Mouse (Mus musculus) intestine, embryonic 15.5 days (tissue): ENCODE results near the gene Ocln. TPM values are rescaled to one million over a fixed set of nuclear protein-coding genes. Genes with fewer than 3 reads are reported as not detected.

ENCODE experiments used
- ATAC-seq: fragments of 200-750 bp; cut with Nextera tagmentation; 2 replicates; pipeline ENCODE4 v1.8.0; 2017; ENCODE audit warnings: moderate TSS enrichment, moderate library complexity
- H3K27ac ChIP-seq: fragments of 300-500 bp; sonication (generic); 2 replicates; pipeline ENCODE4 v1.5.1; 2015; ENCODE audit warnings: mild to moderate bottlenecking, inconsistent platforms
- H3K27me3 ChIP-seq: fragments of 300-500 bp; sonication (generic); replicated peaks from 2 replicates; pipeline ENCODE4 v1.6.1; 2015; ENCODE audit warnings: inconsistent platforms
- H3K36me3 ChIP-seq: fragments of 300-500 bp; sonication (generic); 2 replicates; pipeline ENCODE4 v1.6.1; 2015; ENCODE audit warnings: inconsistent platforms
- H3K4me1 ChIP-seq: fragments of 300-500 bp; sonication (generic); replicated peaks from 2 replicates; pipeline ENCODE4 v1.6.1; 2015; ENCODE audit warnings: inconsistent platforms
- H3K4me2 ChIP-seq: fragments of 300-500 bp; sonication (generic); replicated peaks from 2 replicates; pipeline ENCODE4 v1.6.1; 2015; ENCODE audit warnings: mild to moderate bottlenecking, inconsistent platforms
- H3K4me3 ChIP-seq: fragments of 300-500 bp; sonication (generic); replicated peaks from 2 replicates; pipeline ENCODE4 v1.5.1; 2015; ENCODE audit warnings: inconsistent platforms
- H3K9ac ChIP-seq: fragments of 300-500 bp; sonication (generic); 2 replicates; pipeline ENCODE4 v1.6.1; 2015; ENCODE audit warnings: inconsistent platforms
- H3K9me3 ChIP-seq: fragments of 300-500 bp; sonication (generic); 2 replicates; pipeline ENCODE4 v1.6.1; 2016; ENCODE audit warnings: inconsistent platforms
- WGBS: fragments of 180-500 bp; shearing (Covaris S2); methylation state at CpG from one replicate; pipeline ENCODE4 v1.1.7; 2015; 5-methylcytosine and 5-hydroxymethylcytosine counted together
- polyA plus RNA-seq: library from polyadenylated mRNA; unstranded; fragments of >200 nt; fragmentation: Nextera tagmentation; extraction: Ambion mirVana; gene quantifications from 2 replicates; pipeline ENCODE4 v1.2.1, GENCODE M21; 2015

Ocln gene
- polyA plus RNA-seq, 1 experiment from 2014 or later: 89.1 TPM

DNA sequence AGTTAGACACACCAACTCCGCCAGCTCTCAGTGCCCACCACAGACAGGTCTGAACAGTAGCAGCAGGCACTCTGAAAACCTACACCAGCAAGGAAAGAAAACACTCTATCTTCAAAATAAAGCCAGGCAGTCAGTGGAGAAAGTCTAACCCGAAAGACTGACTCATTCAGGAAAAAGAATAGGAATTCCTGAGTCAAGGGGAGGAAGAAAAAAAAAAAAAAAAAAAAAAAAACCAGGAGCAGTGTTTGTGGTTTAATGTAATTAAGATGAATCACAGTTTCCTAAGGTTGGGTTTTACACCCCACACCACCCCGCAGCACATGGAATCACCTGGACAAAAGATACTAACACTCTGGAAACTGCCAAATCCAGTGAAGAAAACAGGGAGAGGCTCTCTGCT lies 16.4 kb downstream of the Ocln start:
- H3K4me3 ChIP-seq: no peak overlapping the region
- H3K9me3 ChIP-seq: no peaks in the 10 kb centered on the region
- no peak overlapping the region for H3K27ac ChIP-seq
- H3K27me3 ChIP-seq: no peaks in the 10 kb centered on the region
- H3K4me1 ChIP-seq: no peaks in the 10 kb centered on the region
- H3K36me3 ChIP-seq: no peaks in the 10 kb centered on the region
- H3K9ac ChIP-seq: no peak overlapping the region
- H3K4me2 ChIP-seq: no peak overlapping the region
- WGBS: 73% methylated on average over 3 of the region's 3 CpGs
- ATAC-seq: no peak

DNA sequence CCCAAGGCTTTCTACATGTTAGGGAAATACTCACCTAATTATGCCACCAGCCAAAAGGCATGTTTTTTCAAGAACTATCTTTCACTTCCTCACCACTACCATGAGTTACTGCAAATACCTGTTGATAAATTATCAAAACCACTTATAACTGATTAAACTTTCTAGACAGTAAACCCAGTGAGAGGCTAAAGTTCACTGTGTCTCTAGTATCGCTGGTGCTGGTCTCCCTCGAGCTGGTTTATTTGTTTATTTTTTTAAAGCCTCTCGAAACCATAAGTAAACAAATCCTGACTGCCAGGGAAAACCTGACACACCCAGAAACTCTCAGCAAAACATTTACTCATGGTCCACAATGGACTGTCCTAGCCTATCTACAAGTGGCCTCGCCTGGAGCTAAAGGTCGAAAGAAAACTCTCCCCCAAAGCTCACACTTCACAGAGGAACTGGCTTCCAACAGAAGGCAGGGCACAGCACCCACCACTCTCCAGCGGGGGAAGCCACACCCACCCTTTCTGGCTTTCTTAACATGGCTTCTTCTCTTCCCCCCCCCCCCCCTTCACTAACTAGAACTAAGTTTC lies 19.6 kb downstream of the Ocln start:
- Histone ChIP-seq H3K9me3 (no peaks in the 10 kb centered on the region), H3K36me3 (no peaks in the 10 kb centered on the region), H3K27ac (peak overlapping the region; percentile 67), H3K4me3 (no peak overlapping the region), H3K4me2 (peak overlapping the region; percentile 28), H3K27me3 (no peaks in the 10 kb centered on the region), H3K4me1 (no peaks in the 10 kb centered on the region), H3K9ac (no peak overlapping the region)
- peak; percentile 92 for ATAC-seq
- 25% methylated on average over 6 of the region's 6 CpGs for WGBS

GRCm38 (mm10) chr13:100526649-100527038 lies 25.9 kb downstream of the Ocln start:
- Histone ChIP-seq H3K36me3 (no peaks in the 10 kb centered on the region), H3K9me3 (no peaks in the 10 kb centered on the region), H3K9ac (no peak overlapping the region), H3K27me3 (no peaks in the 10 kb centered on the region), H3K4me1 (peaks cover 12% of the 10 kb centered on the region), H3K4me2 (peak overlapping the region; percentile 22; the same call in 1 of the 2 replicates), H3K27ac (peak overlapping the region; percentile 58; the same call in 1 of the 2 replicates), H3K4me3 (no peak overlapping the region)
- 48% methylated on average over 6 of the region's 6 CpGs for WGBS
- 0 out of 2 replicates have a peak, but pooled peaks have one; percentile 17 for ATAC-seq

DNA sequence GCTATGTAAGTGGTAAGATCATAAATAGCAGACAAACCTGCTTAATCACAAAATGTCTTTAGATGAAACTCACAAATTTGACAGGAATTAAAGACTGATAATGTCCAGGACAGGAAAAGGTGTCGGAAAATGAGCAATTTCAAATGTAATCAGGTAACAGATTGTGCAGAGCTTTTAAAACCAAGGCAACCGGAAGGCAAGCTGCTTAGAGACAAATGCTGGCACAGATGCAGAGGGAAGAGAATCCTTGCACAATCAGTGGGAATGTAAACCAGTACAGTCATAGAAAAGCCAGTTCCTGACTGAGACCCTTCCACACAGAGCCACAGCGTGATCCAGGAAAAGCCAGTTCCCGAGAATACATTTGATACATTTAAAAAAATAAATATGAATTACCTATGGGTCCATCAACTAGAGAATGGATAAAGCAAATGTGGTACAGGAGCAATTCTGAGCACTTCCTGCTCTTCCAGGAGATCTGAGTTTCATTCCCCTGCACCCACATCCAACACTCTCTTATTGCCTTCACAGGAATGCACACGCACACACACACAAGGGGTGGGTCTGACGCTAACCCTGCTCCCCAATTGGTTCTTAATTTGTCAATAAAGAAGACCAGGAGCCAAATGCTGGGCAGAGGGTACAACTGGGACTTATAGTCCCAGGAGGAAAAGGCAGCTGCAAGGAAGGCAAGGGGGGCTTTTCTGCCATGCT lies 26.4 kb downstream of the Ocln start:
- Histone ChIP-seq H3K4me2 (peak overlapping the region; percentile 22; the same call in 1 of the 2 replicates), H3K27me3 (no peaks in the 10 kb centered on the region), H3K9me3 (no peaks in the 10 kb centered on the region), H3K36me3 (no peaks in the 10 kb centered on the region), H3K4me3 (no peak overlapping the region), H3K9ac (no peak overlapping the region), H3K27ac (peak overlapping the region; percentile 58; the same call in 1 of the 2 replicates), H3K4me1 (peaks cover 12% of the 10 kb centered on the region)
- ATAC-seq: no peak
- 60% methylated on average over 6 of the region's 6 CpGs for WGBS

- no peak overlapping the region for H3K27ac ChIP-seq
- no peaks in the 10 kb centered on the region for H3K9me3 ChIP-seq
- no peak overlapping the region for H3K4me2 ChIP-seq
- no peaks in the 10 kb centered on the region for H3K27me3 ChIP-seq
- H3K4me3 ChIP-seq: no peak overlapping the region
- H3K9ac ChIP-seq: no peak overlapping the region
- 87% methylated on average over 6 of the region's 6 CpGs for WGBS
- H3K36me3 ChIP-seq: no peaks in the 10 kb centered on the region
- H3K4me1 ChIP-seq: peaks cover 12% of the 10 kb centered on the region
- ATAC-seq: no peak
Observed at GRCm38 (mm10) chr13:100524896-100525295, 27.6 kb downstream of the Ocln start.

DNA sequence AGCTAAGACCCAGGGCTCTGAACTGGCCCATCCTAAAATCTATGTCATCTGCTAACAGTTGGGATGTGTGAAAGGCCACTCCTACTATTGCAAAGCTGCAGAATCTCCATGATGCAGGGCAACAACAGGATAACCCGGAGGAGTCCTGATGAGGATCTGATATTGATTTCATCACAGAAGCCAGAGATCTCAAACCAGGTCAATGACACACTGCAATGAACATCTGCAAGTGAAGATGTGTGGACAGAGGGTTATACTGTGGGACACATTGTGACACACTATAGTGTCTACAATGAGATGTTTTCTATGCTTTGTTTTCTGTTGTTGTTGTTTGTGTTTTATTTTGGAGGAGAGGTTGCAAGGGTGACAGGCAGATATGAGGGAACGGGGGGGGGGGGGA lies 28.8 kb downstream of the Ocln start:
- H3K27ac ChIP-seq: no peak overlapping the region
- H3K4me1 ChIP-seq: peaks cover 17% of the 10 kb centered on the region
- no peak overlapping the region for H3K4me2 ChIP-seq
- ATAC-seq: no peak
- no peak overlapping the region for H3K9ac ChIP-seq
- H3K9me3 ChIP-seq: no peaks in the 10 kb centered on the region
- 71% methylated on average over 2 of the region's 2 CpGs for WGBS
- H3K27me3 ChIP-seq: no peaks in the 10 kb centered on the region
- H3K36me3 ChIP-seq: no peaks in the 10 kb centered on the region
- no peak overlapping the region for H3K4me3 ChIP-seq

DNA sequence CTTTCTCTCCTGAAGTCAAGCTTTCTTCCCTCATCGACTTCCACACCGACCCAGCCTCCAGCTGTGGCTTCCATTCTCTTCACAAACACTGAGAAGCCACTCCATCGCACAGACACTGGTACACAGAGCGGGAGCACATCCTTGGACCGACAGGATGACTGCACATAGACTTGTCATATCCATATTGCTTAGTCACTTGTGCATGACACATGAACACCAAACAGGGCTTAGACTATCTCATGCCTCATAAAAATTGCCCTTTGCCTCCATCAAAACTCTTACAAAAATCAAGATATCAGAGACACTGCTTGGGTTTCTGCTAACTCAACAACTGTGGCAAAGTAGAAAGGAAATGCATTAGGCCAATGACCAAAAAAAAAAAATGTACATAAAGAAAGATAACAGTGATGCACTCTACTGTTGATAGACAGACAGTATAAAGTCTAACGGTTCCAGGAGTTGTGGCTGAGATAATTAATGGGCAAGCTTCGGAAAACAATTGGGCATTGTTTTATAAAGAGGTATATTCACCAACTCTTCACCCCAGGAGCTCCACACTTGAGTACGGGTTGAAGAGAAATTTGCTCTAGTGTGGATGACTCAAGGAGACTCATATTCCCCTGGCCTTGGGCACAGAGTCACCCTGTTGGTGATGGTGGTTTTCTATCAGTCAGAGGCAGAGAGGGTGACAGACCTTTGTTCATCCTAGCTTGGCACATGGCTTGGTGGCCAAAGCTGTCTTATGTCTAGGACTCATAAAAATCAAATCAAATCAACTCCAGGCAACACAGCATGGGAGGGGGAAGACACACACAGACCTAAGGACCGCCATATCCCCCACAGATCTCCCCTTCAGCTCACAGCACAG lies 30.6 kb downstream of the Ocln start:
- peak overlapping the region; percentile 42; the same call in 1 of the 2 replicates for H3K27ac ChIP-seq
- H3K9ac ChIP-seq: no peak overlapping the region
- no peaks in the 10 kb centered on the region for H3K36me3 ChIP-seq
- ATAC-seq: peak; percentile 42; the same call in 1 of the 2 replicates
- 68% methylated on average over 9 of the region's 9 CpGs for WGBS
- peaks cover 24% of the 10 kb centered on the region for H3K4me1 ChIP-seq
- H3K4me2 ChIP-seq: no peak overlapping the region
- no peaks in the 10 kb centered on the region for H3K9me3 ChIP-seq
- H3K4me3 ChIP-seq: no peak overlapping the region
- no peaks in the 10 kb centered on the region for H3K27me3 ChIP-seq

- WGBS: 59% methylated on average over 2 of the region's 2 CpGs
- Histone ChIP-seq H3K4me3 (no peak overlapping the region), H3K4me2 (no peak overlapping the region), H3K4me1 (peaks cover 24% of the 10 kb centered on the region), H3K9ac (no peak overlapping the region), H3K27me3 (no peaks in the 10 kb centered on the region), H3K27ac (peak overlapping the region; percentile 63), H3K9me3 (no peaks in the 10 kb centered on the region), H3K36me3 (no peaks in the 10 kb centered on the region)
- no peak for ATAC-seq
Observed at GRCm38 (mm10) chr13:100519162-100519561, 33.4 kb downstream of the Ocln start.

GRCm38 (mm10) chr13:100518191-100518590 lies 34.3 kb downstream of the Ocln start:
- H3K27ac ChIP-seq: peak overlapping the region; percentile 81
- no peaks in the 10 kb centered on the region for H3K36me3 ChIP-seq
- no peaks in the 10 kb centered on the region for H3K27me3 ChIP-seq
- no peak overlapping the region for H3K9ac ChIP-seq
- H3K9me3 ChIP-seq: no peaks in the 10 kb centered on the region
- WGBS: 54% methylated on average over 6 of the region's 6 CpGs
- H3K4me1 ChIP-seq: peaks cover 18% of the 10 kb centered on the region
- peak; percentile 75 for ATAC-seq
- H3K4me2 ChIP-seq: no peak overlapping the region; the same call in 1 of the 2 replicates
- no peak overlapping the region for H3K4me3 ChIP-seq

DNA sequence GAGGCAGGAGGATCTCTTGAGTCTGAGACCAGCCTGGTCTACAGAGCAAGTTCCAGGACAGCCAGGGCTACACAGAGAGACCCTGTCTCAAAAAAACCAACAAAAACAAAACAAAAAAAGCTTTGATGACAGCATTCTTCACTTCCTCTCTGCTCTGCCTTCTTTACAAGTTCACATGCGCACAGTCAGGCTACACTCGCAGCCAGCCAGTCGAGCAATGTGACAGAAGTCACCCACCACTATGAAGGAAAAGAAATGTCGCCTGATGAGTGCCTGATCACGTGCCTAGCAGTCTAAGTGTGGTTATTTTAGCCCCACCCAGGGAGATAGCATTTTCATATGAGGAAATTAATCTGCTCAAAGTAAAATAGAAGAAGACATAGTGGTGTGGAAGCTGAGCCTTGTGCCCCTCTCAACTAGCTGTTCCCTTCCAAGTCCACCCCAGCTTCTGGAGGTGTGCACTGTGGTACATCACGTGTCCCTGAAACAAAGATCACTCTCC lies 34.8 kb downstream of the Ocln start:
- no peaks in the 10 kb centered on the region for H3K36me3 ChIP-seq
- 71% methylated on average over 6 of the region's 6 CpGs for WGBS
- H3K4me2 ChIP-seq: no peak overlapping the region; the same call in 1 of the 2 replicates
- no peak overlapping the region for H3K4me3 ChIP-seq
- H3K9ac ChIP-seq: no peak overlapping the region
- ATAC-seq: peak; percentile 42
- H3K27me3 ChIP-seq: no peaks in the 10 kb centered on the region
- H3K4me1 ChIP-seq: peaks cover 13% of the 10 kb centered on the region
- no peaks in the 10 kb centered on the region for H3K9me3 ChIP-seq
- peak overlapping the region; percentile 81 for H3K27ac ChIP-seq

DNA sequence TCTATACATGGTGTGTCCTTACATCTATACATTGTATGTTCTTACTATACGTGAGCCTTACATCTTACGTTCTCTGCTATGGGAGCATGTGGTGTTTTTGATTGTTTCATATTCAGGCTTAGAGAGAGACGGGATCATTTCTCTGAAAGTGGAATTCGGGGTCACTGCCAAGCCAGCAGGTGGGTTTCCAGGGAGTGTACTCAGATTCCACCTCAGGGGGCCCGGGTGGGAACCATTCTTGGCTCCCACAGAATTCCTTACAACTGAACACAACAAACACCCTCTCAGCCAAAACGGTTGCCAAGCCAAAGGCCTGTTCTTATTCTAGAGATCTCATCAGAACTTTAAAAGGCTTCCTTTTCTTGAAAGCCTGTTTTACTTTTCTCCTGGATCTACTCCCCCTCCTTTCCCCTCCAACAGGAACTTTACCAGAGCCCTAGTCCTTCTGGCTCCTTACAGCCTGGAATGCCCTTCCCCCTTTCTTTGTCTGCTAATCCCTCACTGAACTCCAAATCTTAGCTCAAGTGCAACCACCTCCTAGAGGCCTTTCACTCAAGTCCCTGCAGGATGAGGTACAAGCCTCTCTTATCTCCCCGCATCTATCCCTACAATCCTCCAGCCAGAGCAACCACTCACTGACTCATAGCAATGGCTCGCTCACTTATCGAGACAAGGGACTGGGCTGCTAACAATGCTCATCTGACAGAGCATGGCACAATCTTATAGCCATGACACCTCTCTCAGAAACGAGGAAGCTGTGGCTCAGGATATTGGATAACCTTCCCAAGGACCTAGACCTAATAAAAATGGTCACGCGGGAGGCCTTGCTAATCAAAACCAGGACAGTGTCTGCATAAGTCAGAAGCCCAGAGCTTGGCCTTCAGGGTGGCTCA lies 36.1 kb downstream of the Ocln start:
- Histone ChIP-seq H3K27ac (peak overlapping the region; percentile 81), H3K4me3 (no peak overlapping the region), H3K36me3 (no peaks in the 10 kb centered on the region), H3K27me3 (no peaks in the 10 kb centered on the region), H3K4me2 (no peak overlapping the region), H3K9ac (no peak overlapping the region), H3K9me3 (no peaks in the 10 kb centered on the region), H3K4me1 (peaks cover 12% of the 10 kb centered on the region)
- ATAC-seq: peak; percentile 85
- 55% methylated on average over 12 of the region's 12 CpGs for WGBS
